Mouse (Mus musculus) lung, embryonic 15.5 days (tissue): ENCODE measurements around the gene 6720489N17Rik. TPM values are rescaled to one million over a fixed set of nuclear protein-coding genes. Genes with fewer than 3 reads are reported as not detected.

Source experiments
- microRNA-seq: library from miRNA; unstranded; fragments of <30 nt; microRNA quantifications from one replicate; pipeline ENCODE4, GENCODE M21; 2016
- polyA plus RNA-seq: library from polyadenylated mRNA; unstranded; fragments of >200 nt; fragmentation: Nextera tagmentation; extraction: Ambion mirVana; gene quantifications from 2 replicates; pipeline ENCODE4 v1.2.1, GENCODE M21; 2015

Gene 6720489N17Rik
- polyA plus RNA-seq, 1 experiment from 2014 or later: 15.4 TPM

Small RNA genes within 50 kb of the gene (microRNA-seq; reads per million reads assigned to microRNA genes)
- gene Gm24020: not detected

Other genes starting within 250 kb of the 6720489N17Rik start
- gene Gm3604, start 241.0 kb downstream of the 6720489N17Rik start, polyA plus RNA-seq: 6.0 and 6.6 TPM in 2 replicates
- gene Gm49359, start 157.3 kb downstream of the 6720489N17Rik start, polyA plus RNA-seq: 11.9 and 12.3 TPM in 2 replicates
- gene Zfp935, start 65.7 kb downstream of the 6720489N17Rik start, polyA plus RNA-seq: 1.4 TPM in 1 of 2 replicates, not detected in the other
- gene Zfp934, start 53.0 kb downstream of the 6720489N17Rik start, polyA plus RNA-seq: 17.9 and 21.5 TPM in 2 replicates
- gene Platr25, start 136.5 kb upstream of the 6720489N17Rik start, polyA plus RNA-seq: 29.7 and 33.4 TPM in 2 replicates
- 11.6 and 13.7 TPM in 2 replicates for gene Gm5141, start 161.6 kb upstream of the 6720489N17Rik start, polyA plus RNA-seq
- gene Fbp2, start 234.2 kb upstream of the 6720489N17Rik start, polyA plus RNA-seq: 0.31 and 0.32 TPM in 2 replicates